Mouse (Mus musculus) kidney, postnatal 0 days (tissue): ENCODE data around the gene Zbtb37. TPM values are rescaled to one million over a fixed set of nuclear protein-coding genes. Genes with fewer than 3 reads are reported as not detected.

ENCODE experiments used
- ATAC-seq: fragments of 200-750 bp; cut with Nextera tagmentation; replicated peaks from 2 replicates; pipeline ENCODE4 v1.8.0; 2017; ENCODE audit warnings: low read depth, moderate number of reproducible peaks, moderate TSS enrichment, moderate library complexity; ENCODE audit not compliant: low FRiP score
- DNase-seq: peaks from one replicate; pipeline ENCODE4 v3.0.0-alpha.2; 2016; ENCODE audit warnings: low spot score
- H3K27ac ChIP-seq: fragments of 300-500 bp; sonication (generic); 2 replicates; pipeline ENCODE4 v1.5.1; 2014; ENCODE audit warnings: mild to moderate bottlenecking
- H3K27me3 ChIP-seq: fragments of 300-500 bp; sonication (generic); 2 replicates; pipeline ENCODE4 v1.6.1; 2014; ENCODE audit warnings: low read length, mixed read lengths; ENCODE audit not compliant: insufficient read depth
- H3K36me3 ChIP-seq: fragments of 300-500 bp; sonication (generic); 2 replicates; pipeline ENCODE4 v1.6.1; 2014; ENCODE audit warnings: low read length, mixed read lengths; ENCODE audit not compliant: insufficient read depth
- H3K4me1 ChIP-seq: fragments of 300-500 bp; sonication (generic); replicated peaks from 2 replicates; pipeline ENCODE4 v1.6.1; 2014; ENCODE audit warnings: antibody characterized with exemption, low read length, mixed read lengths; ENCODE audit not compliant: insufficient read depth
- H3K4me2 ChIP-seq: fragments of 300-500 bp; sonication (generic); 2 replicates; pipeline ENCODE4 v1.6.1; 2014; ENCODE audit warnings: mild to moderate bottlenecking, low read length, moderate library complexity, mixed read lengths
- H3K4me3 ChIP-seq: fragments of 300-500 bp; sonication (generic); replicated peaks from 2 replicates; pipeline ENCODE4 v1.5.1; 2014; ENCODE audit warnings: low read depth, low read length
- H3K9ac ChIP-seq: fragments of 300-500 bp; sonication (generic); 2 replicates; pipeline ENCODE4 v1.6.1; 2014; ENCODE audit warnings: low read depth, low read length
- H3K9me3 ChIP-seq: fragments of 300-500 bp; sonication (generic); replicated peaks from 2 replicates; pipeline ENCODE4 v1.6.1; 2016; ENCODE audit warnings: low read length, inconsistent platforms, mixed read lengths
- CTCF ChIP-seq: IDR thresholded peaks from 2 replicates; pipeline ENCODE4 v1.5.1; 2016; ENCODE audit warnings: antibody characterized with exemption, low read depth, mild to moderate bottlenecking, moderate library complexity
- WGBS: fragments of 180-500 bp; shearing (Covaris S2); extraction: QIAGEN DNeasy Blood & Tissue Kit; methylation state at CpG from one replicate; pipeline ENCODE4 v1.1.7; 2014; 5-methylcytosine and 5-hydroxymethylcytosine counted together
- polyA plus RNA-seq: library from polyadenylated mRNA; unstranded; fragments of >200 nt; fragmentation: Nextera tagmentation; extraction: Ambion mirVana; gene quantifications from 2 replicates; pipeline ENCODE4 v1.2.1, GENCODE M21; 2015

The Zbtb37 gene
- polyA plus RNA-seq, 1 experiment from 2014 or later: 7.4 TPM

DNA sequence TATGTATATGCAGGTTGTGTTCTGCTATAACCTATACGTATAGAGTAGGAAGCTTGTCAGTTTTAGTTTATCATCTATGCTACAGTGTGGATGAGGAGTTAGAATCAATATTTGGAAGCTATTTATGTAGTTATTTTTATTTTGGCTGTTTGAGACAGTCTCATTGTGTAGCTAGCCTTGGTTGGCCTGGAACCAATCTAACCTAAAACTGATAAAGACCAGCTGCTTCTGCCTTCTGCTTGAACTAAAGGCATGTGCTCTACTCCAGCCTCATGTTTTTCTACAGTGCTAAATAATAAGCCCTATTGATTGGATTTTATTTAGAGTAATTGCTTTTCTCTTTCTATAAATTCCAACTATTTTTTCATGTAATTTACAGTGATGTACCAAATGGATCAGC is 67.4 kb downstream of the Zbtb37 start:
- DNase-seq (peak; percentile 54), ATAC-seq (no peak)
- no peaks in the 10 kb centered on the region for H3K9me3 ChIP-seq
- TF ChIP-seq CTCF: no peak
- H3K27ac ChIP-seq: no peak overlapping the region
- H3K4me2 ChIP-seq: no peak overlapping the region
- no peak overlapping the region for H3K9ac ChIP-seq
- 74% methylated on average over 1 of the region's 1 CpGs for WGBS
- H3K4me3 ChIP-seq: no peak overlapping the region
- no peaks in the 10 kb centered on the region for H3K27me3 ChIP-seq
- peaks cover 48% of the 10 kb centered on the region for H3K36me3 ChIP-seq
- H3K4me1 ChIP-seq: no peaks in the 10 kb centered on the region

DNA sequence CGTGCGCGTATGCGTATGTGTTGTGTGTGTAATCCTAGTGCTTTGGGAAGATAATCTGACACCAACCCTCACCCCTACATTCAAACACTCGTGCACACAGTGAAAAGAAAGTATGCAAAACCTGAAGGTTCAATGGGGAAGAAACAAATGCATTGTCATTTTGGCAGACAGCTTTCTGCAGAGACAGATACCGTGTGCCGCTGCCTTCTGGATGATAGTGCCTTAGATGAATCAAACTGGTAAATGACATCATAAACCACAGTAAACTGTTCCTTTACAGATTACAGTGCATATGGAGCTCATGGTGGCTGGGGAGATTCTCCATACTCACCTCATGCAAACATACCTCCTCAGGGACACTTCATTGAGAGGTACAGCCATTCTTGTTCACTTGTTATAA is 71.5 kb downstream of the Zbtb37 start:
- no peak overlapping the region for H3K27ac ChIP-seq
- H3K9me3 ChIP-seq: no peaks in the 10 kb centered on the region
- no peak overlapping the region for H3K9ac ChIP-seq
- no peak overlapping the region for H3K4me2 ChIP-seq
- no peak for ATAC-seq
- H3K4me1 ChIP-seq: no peaks in the 10 kb centered on the region
- no peaks in the 10 kb centered on the region for H3K27me3 ChIP-seq
- H3K4me3 ChIP-seq: no peak overlapping the region
- WGBS: 93% methylated on average over 7 of the region's 7 CpGs
- TF ChIP-seq CTCF: no peak
- H3K36me3 ChIP-seq: peaks cover 44% of the 10 kb centered on the region
- no peak for DNase-seq

Other genes starting within 250 kb of the Zbtb37 start
- gene Rabgap1l, start 241.6 kb downstream of the Zbtb37 start, polyA plus RNA-seq: 10.7 and 12.0 TPM in 2 replicates
- 5.9 and 6.4 TPM in 2 replicates for gene Rc3h1, start 128.4 kb downstream of the Zbtb37 start, polyA plus RNA-seq
- 1.8 TPM in 2 replicates for gene Serpinc1, start 56.3 kb downstream of the Zbtb37 start, polyA plus RNA-seq
- 23.5 and 25.8 TPM in 2 replicates for gene Dars2, start 35.8 kb upstream of the Zbtb37 start, polyA plus RNA-seq
- 16.7 and 17.8 TPM in 2 replicates for gene Cenpl, start 35.9 kb upstream of the Zbtb37 start, polyA plus RNA-seq
- gene Klhl20, start 96.7 kb upstream of the Zbtb37 start, polyA plus RNA-seq: 10.4 and 10.8 TPM in 2 replicates
- 4.5 and 4.8 TPM in 2 replicates for gene Ankrd45, start 107.8 kb upstream of the Zbtb37 start, polyA plus RNA-seq
- gene Tex50, start 124.5 kb upstream of the Zbtb37 start, polyA plus RNA-seq: 0.11 and 0.16 TPM in 2 replicates
- gene Prdx6, start 216.4 kb upstream of the Zbtb37 start, polyA plus RNA-seq: 361 and 381 TPM in 2 replicates